22 mouse cellular contexts compared by ENCODE assay signal in genomic region chr11:76045367-76045766, GRCm38 (mm10). TPM values are rescaled to one million over a fixed set of nuclear protein-coding genes. Genes with fewer than 3 reads are reported as not detected.
A peak's percentile ranks its signal among the peaks of the same experiment; 100 is the strongest.
DNase-seq lines count a peak whose midpoint lies in the region; ATAC-seq and TF ChIP-seq lines count a peak whose summit lies in the region.
"Had no signal": no experiment of that assay in that cellular context is flagged by ENCODE, and none has a peak within 500 bp of the region (broad histone marks: within the 10 kb centered on the region; RNA-seq: fewer than 3 reads in every experiment).

No protein-coding gene starts in this region.

- peak overlapping the region; percentile 87 for H3K27ac ChIP-seq in gastrocnemius, adult 2 months
- peak overlapping the region; percentile 45; the same call in 1 of the 2 replicates for H3K27ac ChIP-seq in hindbrain, embryonic 10.5 days
- no peak overlapping the region for H3K27ac ChIP-seq in hindbrain, postnatal 0 days
- 0 out of 2 replicates have a peak overlapping the region, but pooled peaks have one; percentile 8 for H3K27ac ChIP-seq in stomach, postnatal 0 days (replicated peaks)
- no peak overlapping the region for H3K27ac ChIP-seq in liver, embryonic 12.5 days
- H3K27ac ChIP-seq: embryonic facial prominence, embryonic 12.5 days; forebrain, embryonic 13.5 days; liver, embryonic 15.5 days; macrophage had no signal

- H3K9ac ChIP-seq in hindbrain, postnatal 0 days (replicated peaks; ENCODE audit: low read length), result no peak overlapping the region
- no peak overlapping the region for H3K9ac ChIP-seq in stomach, postnatal 0 days (ENCODE audit: low read length)
- no peak overlapping the region for H3K9ac ChIP-seq in liver, embryonic 12.5 days
- H3K9ac ChIP-seq: embryonic facial prominence, embryonic 12.5 days; forebrain, embryonic 13.5 days; liver, embryonic 15.5 days had no signal

- peaks cover 21% of the 10 kb centered on the region for H3K36me3 ChIP-seq in hindbrain, embryonic 10.5 days
- no peaks in the 10 kb centered on the region; the same call in 1 of the 2 replicates for H3K36me3 ChIP-seq in hindbrain, postnatal 0 days (ENCODE audit: insufficient read depth, low read length)
- peaks cover 2% of the 10 kb centered on the region; the same call in 1 of the 2 replicates for H3K36me3 ChIP-seq in stomach, postnatal 0 days (ENCODE audit: control insufficient read depth, insufficient read depth, low read length)
- H3K36me3 ChIP-seq in liver, embryonic 12.5 days, result peaks cover 20% of the 10 kb centered on the region

- no peak for ATAC-seq in hindbrain, postnatal 0 days
- ATAC-seq in stomach, postnatal 0 days (ENCODE audit: low FRiP score, low TSS enrichment), result no peak
- ATAC-seq in liver, embryonic 12.5 days, result no peak
- ATAC-seq: forebrain, embryonic 13.5 days had no signal

- 85% methylated on average over 6 of the region's 6 CpGs for WGBS in hindbrain, embryonic 10.5 days
- WGBS in hindbrain, postnatal 0 days, result 80% methylated on average over 6 of the region's 6 CpGs
- WGBS in stomach, postnatal 0 days, result 74% methylated on average over 6 of the region's 6 CpGs
- WGBS in liver, embryonic 12.5 days (ENCODE audit: insufficient replicate concordance), result 75% methylated on average over 6 of the region's 6 CpGs

- H3K27me3 ChIP-seq in hindbrain, embryonic 10.5 days (ENCODE audit: insufficient read depth, poor library complexity, severe bottlenecking), result no peaks in the 10 kb centered on the region
- H3K27me3 ChIP-seq in hindbrain, postnatal 0 days (ENCODE audit: insufficient read depth, low read length), result no peaks in the 10 kb centered on the region
- H3K27me3 ChIP-seq in stomach, postnatal 0 days (ENCODE audit: control insufficient read depth, insufficient read depth, low read length), result no peaks in the 10 kb centered on the region
- no peaks in the 10 kb centered on the region for H3K27me3 ChIP-seq in liver, embryonic 12.5 days (replicated peaks)
- H3K27me3 ChIP-seq: embryonic facial prominence, embryonic 12.5 days; forebrain, embryonic 13.5 days; liver, embryonic 15.5 days had no signal

- H3K4me3 ChIP-seq in gastrocnemius, adult 2 months, result no peak overlapping the region
- no peak overlapping the region for H3K4me3 ChIP-seq in hindbrain, embryonic 10.5 days
- no peak overlapping the region for H3K4me3 ChIP-seq in hindbrain, postnatal 0 days (ENCODE audit: low read length)
- H3K4me3 ChIP-seq in stomach, postnatal 0 days (ENCODE audit: low read depth, low read length), result no peak overlapping the region
- H3K4me3 ChIP-seq in liver, embryonic 12.5 days, result no peak overlapping the region
- H3K4me3 ChIP-seq: embryonic facial prominence, embryonic 12.5 days; erythroblast, embryonic 14.5 days; forebrain, embryonic 13.5 days; liver, embryonic 15.5 days had no signal

- no peak overlapping the region for H3K4me2 ChIP-seq in hindbrain, postnatal 0 days (ENCODE audit: low read depth, low read length)
- H3K4me2 ChIP-seq in stomach, postnatal 0 days (replicated peaks; ENCODE audit: low read depth), result no peak overlapping the region
- H3K4me2 ChIP-seq in liver, embryonic 12.5 days, result no peak overlapping the region
- H3K4me2 ChIP-seq: embryonic facial prominence, embryonic 12.5 days; forebrain, embryonic 13.5 days; liver, embryonic 15.5 days had no signal

- no peak for TF ChIP-seq EP300 in stomach, postnatal 0 days (optimal IDR thresholded peaks at IDR 0.05)

- intact Hi-C loops in gastrocnemius, adult 2 months (cut with DNase I), result no loop called here

- no peak for DNase-seq in gastrocnemius, adult 2 months
- no peak for DNase-seq in gastrocnemius, adult 8-10 months (ENCODE audit: low spot score in 2 of 2)
- no peak for DNase-seq in hindbrain, embryonic 10.5 days (ENCODE audit: low spot score)
- DNase-seq in hindbrain, postnatal 0 days (ENCODE audit: low spot score), result no peak
- DNase-seq in lung, postnatal 10 days, result peak; percentile 12
- DNase-seq in lung, adult 18-20 months, result no peak
- DNase-seq in stomach, postnatal 0 days (ENCODE audit: low spot score), result no peak
- DNase-seq: adrenal gland, postnatal 10 days; cerebellum, adult 2 months; gastrocnemius, postnatal 10 days; kidney, adult 8-10 months; kidney, postnatal 4 days; thymus, adult 2 months; thymus, postnatal 4 days had no signal

- no peaks in the 10 kb centered on the region for H3K9me3 ChIP-seq in hindbrain, embryonic 10.5 days
- H3K9me3 ChIP-seq in hindbrain, postnatal 0 days (ENCODE audit: low read length), result no peaks in the 10 kb centered on the region
- H3K9me3 ChIP-seq in stomach, postnatal 0 days (ENCODE audit: control insufficient read depth, low read length), result no peaks in the 10 kb centered on the region
- H3K9me3 ChIP-seq in liver, embryonic 12.5 days (replicated peaks), result no peaks in the 10 kb centered on the region
- H3K9me3 ChIP-seq: embryonic facial prominence, embryonic 12.5 days; forebrain, embryonic 13.5 days; liver, embryonic 15.5 days had no signal

- peaks cover 25% of the 10 kb centered on the region for H3K4me1 ChIP-seq in hindbrain, embryonic 10.5 days (replicated peaks)
- peaks cover 12% of the 10 kb centered on the region; the same call in 1 of the 2 replicates for H3K4me1 ChIP-seq in hindbrain, postnatal 0 days (ENCODE audit: insufficient read depth, low read length)
- peaks cover 7% of the 10 kb centered on the region; the same call in 1 of the 2 replicates for H3K4me1 ChIP-seq in stomach, postnatal 0 days (replicated peaks; ENCODE audit: control insufficient read depth, insufficient read depth)
- H3K4me1 ChIP-seq in liver, embryonic 12.5 days, result no peaks in the 10 kb centered on the region
- H3K4me1 ChIP-seq: liver, embryonic 15.5 days had no signal

- TF ChIP-seq CTCF in gastrocnemius, adult 2 months (IDR thresholded peaks at IDR 0.05), result no peak
- TF ChIP-seq CTCF in hindbrain, postnatal 0 days (IDR thresholded peaks at IDR 0.05; ENCODE audit: low read depth), result no peak
- no peak for TF ChIP-seq CTCF in stomach, postnatal 0 days (IDR thresholded peaks at IDR 0.05; ENCODE audit: low read depth)

RNA-seq across cellular contexts. Expression of gene Rflnb, which starts 17.8 kb away (rescaled TPM):
- 10 to 100 TPM; 13.2 to 21.8 TPM for total RNA-seq in gastrocnemius, adult 2 months (2021)
- 10 to 100 TPM in 1 of 4 experiments, 1 to 10 TPM in 3; 7.4 to 13.4 (median 9.2) TPM for total RNA-seq in gastrocnemius, adult 8-10 months (2022)
- polyA plus RNA-seq in hindbrain, embryonic 10.5 days (2016; fragmentation: Nextera tagmentation; extraction: Ambion mirVana), result 14.4 and 15.9 TPM in 2 replicates
- 13.6 and 17.4 TPM in 2 replicates for total RNA-seq in hindbrain, postnatal 0 days (2014; rRNA removed)
- 14.9 and 15.3 TPM in 2 replicates for polyA plus RNA-seq in hindbrain, postnatal 0 days (2015; fragmentation: Nextera tagmentation; extraction: Ambion mirVana)
- polyA plus RNA-seq in stomach, postnatal 0 days (2015; fragmentation: Nextera tagmentation; extraction: Ambion mirVana), result 46.0 and 48.7 TPM in 2 replicates
- 4.5 and 4.8 TPM in 2 replicates for polyA plus RNA-seq in liver, embryonic 12.5 days (2016; fragmentation: Nextera tagmentation; extraction: Ambion mirVana)

RNA-seq across cellular contexts. Expression of gene 1700016K19Rik, which starts 45.7 kb away (rescaled TPM):
- not detected for total RNA-seq in gastrocnemius, adult 2 months (2021)
- not detected for total RNA-seq in gastrocnemius, adult 8-10 months (2022)
- 1.4 and 3.8 TPM in 2 replicates for polyA plus RNA-seq in hindbrain, embryonic 10.5 days (2016; fragmentation: Nextera tagmentation; extraction: Ambion mirVana)
- 2.5 and 4.8 TPM in 2 replicates for total RNA-seq in hindbrain, postnatal 0 days (2014; rRNA removed)
- polyA plus RNA-seq in hindbrain, postnatal 0 days (2015; fragmentation: Nextera tagmentation; extraction: Ambion mirVana), result 6.2 and 6.3 TPM in 2 replicates
- polyA plus RNA-seq in stomach, postnatal 0 days (2015; fragmentation: Nextera tagmentation; extraction: Ambion mirVana), result 3.7 and 4.4 TPM in 2 replicates
- not detected in 2 replicates for polyA plus RNA-seq in liver, embryonic 12.5 days (2016; fragmentation: Nextera tagmentation; extraction: Ambion mirVana)
- total RNA-seq: adrenal gland, postnatal 10 days; gastrocnemius, postnatal 10 days; granulocyte monocyte progenitor cell, adult 5-6 weeks; monocyte, adult 5-6 weeks had no signal
- polyA plus RNA-seq: erythroblast, embryonic 14.5 days; liver, embryonic 15.5 days; macrophage had no signal

Comparison
In these comparisons a context has a peak if more than half of its experiments do, and no peak if none do; other contexts are left out.
1. H3K27ac ChIP-seq: peak in gastrocnemius, adult 2 months (single experiment), hindbrain, embryonic 10.5 days (single experiment) and stomach, postnatal 0 days (single experiment); none in hindbrain, postnatal 0 days (single experiment) and liver, embryonic 12.5 days (single experiment).